Mouse (Mus musculus): ENCODE data around the gene Jade3. TPM values are rescaled to one million over a fixed set of nuclear protein-coding genes. Genes with fewer than 3 reads are reported as not detected.

The Jade3 gene
- polyA plus RNA-seq (2012; rRNA removed): 7.2 and 8.5 TPM in 2 replicates

GRCm38 (mm10) chrX:20425140-20425838 is at the start of gene Jade3:
Gene Jade3, plus strand, starts transcription at chrX:20425688.

DNA sequence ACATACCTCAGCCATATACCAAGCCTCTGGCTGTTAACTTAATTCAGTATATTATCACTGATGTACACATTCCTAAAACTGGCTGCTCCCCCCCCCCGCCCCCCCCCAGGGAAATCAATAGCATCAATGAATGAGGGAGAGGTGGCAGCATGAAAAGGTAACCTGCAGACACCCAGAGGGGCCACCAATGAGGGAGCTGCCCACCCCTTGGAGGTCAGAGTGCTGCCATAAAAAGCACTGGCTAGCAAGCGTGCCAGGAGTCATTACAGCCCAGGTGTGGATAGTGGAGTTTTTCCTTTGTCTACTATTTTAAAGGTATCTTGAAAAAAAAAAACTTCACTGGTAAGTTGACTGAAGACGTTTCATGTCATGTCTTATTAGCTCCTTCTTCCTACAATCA is 124.0 kb downstream of the Jade3 start, which contains the start of gene Rgn:
Rgn (plus strand) TSS at position 256 of the 400 bp plus-strand sequence.

Other genes starting within 250 kb of the Jade3 start
- 1.1 and 1.2 TPM in 2 replicates for gene Slc9a7, start 133.9 kb upstream of the Jade3 start, polyA plus RNA-seq (2012; rRNA removed)
- 15.9 and 17.6 TPM in 2 replicates for gene Rp2, start 61.2 kb upstream of the Jade3 start, polyA plus RNA-seq (2012; rRNA removed)
- gene Rgn, start 124.1 kb downstream of the Jade3 start, polyA plus RNA-seq (2012; rRNA removed): 1.1 and 2.9 TPM in 2 replicates
- gene Rbm10, start 191.8 kb downstream of the Jade3 start, polyA plus RNA-seq (2012; rRNA removed): 63.4 and 86.4 TPM in 2 replicates
- gene Ndufb11, start 191.9 kb downstream of the Jade3 start, polyA plus RNA-seq (2012; rRNA removed): 187 and 251 TPM in 2 replicates
- 263 and 292 TPM in 2 replicates for gene Uba1, start 232.6 kb downstream of the Jade3 start, polyA plus RNA-seq (2012; rRNA removed)